ENCODE assay signal across 28 mouse cellular contexts in the genomic region with DNA sequence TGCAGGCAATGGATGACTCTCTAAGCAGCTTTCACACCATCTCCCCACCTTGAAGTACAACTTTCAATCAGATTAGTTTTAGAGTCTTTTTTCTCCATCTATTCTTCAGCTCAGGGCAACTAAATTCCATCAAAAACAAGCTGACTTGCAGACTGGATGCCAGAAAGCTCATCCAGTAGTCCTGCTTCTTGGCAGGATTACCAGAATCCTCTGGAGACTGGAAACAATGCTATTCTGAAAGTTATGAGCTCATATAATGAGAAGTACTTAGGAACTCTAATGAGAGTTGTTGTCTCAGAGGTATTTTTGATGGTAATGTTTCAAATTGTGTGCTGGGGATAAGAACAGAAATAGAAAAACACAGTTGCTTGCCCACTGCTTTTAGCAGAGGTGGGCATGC. TPM values are rescaled to one million over a fixed set of nuclear protein-coding genes. Genes with fewer than 3 reads are reported as not detected.
"Had no signal": no experiment of that assay in that cellular context is flagged by ENCODE, and none has a peak within 500 bp of the region (broad histone marks: within the 10 kb centered on the region; RNA-seq: fewer than 3 reads in every experiment).

A gene (plus strand): TSS at position 366 of the 400 bp plus-strand sequence.

- H3K4me1 ChIP-seq: limb, embryonic 10.5 days; limb, embryonic 13.5 days; liver, embryonic 12.5 days; liver, embryonic 15.5 days; megakaryocyte, embryonic 14.5 days; midbrain, embryonic 10.5 days; midbrain, embryonic 13.5 days; neural tube, embryonic 12.5 days; neural tube, embryonic 15.5 days had no signal

- H3K27me3 ChIP-seq: limb, embryonic 13.5 days; liver, embryonic 12.5 days; liver, embryonic 15.5 days; megakaryocyte, embryonic 14.5 days; midbrain, embryonic 13.5 days; neural tube, embryonic 12.5 days; neural tube, embryonic 15.5 days had no signal

- DNase-seq: kidney, adult 2 months; kidney, postnatal 25 days; layer of hippocampus, adult 9-11 months; liver; lung, adult 2 months; right cerebral cortex, adult 18-20 months; right cerebral cortex, postnatal 14 days; right cerebral cortex, postnatal 4 days; thymus, postnatal 25 days had no signal

- H3K27ac ChIP-seq: kidney, postnatal 0 days; layer of hippocampus, adult 2 months; limb, embryonic 10.5 days; limb, embryonic 13.5 days; liver, embryonic 12.5 days; liver, embryonic 15.5 days; midbrain, embryonic 10.5 days; midbrain, embryonic 13.5 days; neural tube, embryonic 12.5 days; neural tube, embryonic 15.5 days; stomach, postnatal 0 days had no signal

- H3K9me3 ChIP-seq: limb, embryonic 10.5 days; limb, embryonic 13.5 days; liver, embryonic 12.5 days; liver, embryonic 15.5 days; megakaryocyte, embryonic 14.5 days; midbrain, embryonic 10.5 days; midbrain, embryonic 13.5 days; neural tube, embryonic 12.5 days; neural tube, embryonic 15.5 days had no signal

- H3K36me3 ChIP-seq: limb, embryonic 10.5 days; limb, embryonic 13.5 days; liver, embryonic 12.5 days; liver, embryonic 15.5 days; midbrain, embryonic 10.5 days; midbrain, embryonic 13.5 days; neural tube, embryonic 12.5 days; neural tube, embryonic 15.5 days had no signal

- H3K4me2 ChIP-seq: limb, embryonic 13.5 days; liver, embryonic 12.5 days; liver, embryonic 15.5 days; midbrain, embryonic 13.5 days; neural tube, embryonic 12.5 days; neural tube, embryonic 15.5 days had no signal

- H3K4me3 ChIP-seq: layer of hippocampus, adult 2 months; limb, embryonic 10.5 days; limb, embryonic 13.5 days; liver, embryonic 12.5 days; liver, embryonic 15.5 days; megakaryocyte, embryonic 14.5 days; midbrain, embryonic 10.5 days; midbrain, embryonic 13.5 days; neural tube, embryonic 12.5 days; neural tube, embryonic 15.5 days had no signal

- H3K9ac ChIP-seq: limb, embryonic 13.5 days; liver, embryonic 12.5 days; liver, embryonic 15.5 days; midbrain, embryonic 13.5 days; neural tube, embryonic 12.5 days; neural tube, embryonic 15.5 days had no signal

- ATAC-seq: liver, embryonic 12.5 days; midbrain, embryonic 13.5 days had no signal

RNA-seq across cellular contexts. Expression of the gene that starts here (rescaled TPM):
- total RNA-seq: layer of hippocampus, adult 2 months; layer of hippocampus, postnatal 25 days; left cerebral cortex, adult 18-20 months; left cerebral cortex, postnatal 25 days had no signal
- polyA plus RNA-seq: kidney, adult 2 months; kidney, embryonic 14.5 days; kidney, postnatal 0 days; large intestine, adult 2 months; limb, embryonic 10.5 days; limb, embryonic 13.5 days; liver, embryonic 12.5 days; liver, embryonic 15.5 days; lung, adult 2 months; midbrain, embryonic 10.5 days; midbrain, embryonic 13.5 days; neural tube, embryonic 12.5 days; neural tube, embryonic 15.5 days; stomach, embryonic 14.5 days; stomach, postnatal 0 days; thymus, postnatal 0 days had no signal
